Mouse (Mus musculus) MEL (cell line): ENCODE measurements around the gene Fnbp1. TPM values are rescaled to one million over a fixed set of nuclear protein-coding genes. Genes with fewer than 3 reads are reported as not detected.

ENCODE experiments used
- DNase-seq: peaks from one replicate; pipeline ENCODE4 v3.0.0; 2011; ENCODE audit warnings: low read depth, low spot score
- H3K27ac ChIP-seq: 2 replicates; pipeline ENCODE4 v1.5.1; 2012; ENCODE audit warnings: low read depth, mild to moderate bottlenecking, control low read depth, low read length, moderate library complexity; ENCODE audit not compliant: control insufficient read depth
- H3K27me3 ChIP-seq, 2 experiments: fragments of 150-350 bp in 1 of 2; sonication (generic) in 1 of 2; 2 replicates each; pipeline ENCODE4 v1.6.1; 2012; ENCODE audit warnings: low read length in 2 of 2, mild to moderate bottlenecking in 2 of 2, improper control_type of control experiment in 1 of 2, moderate library complexity in 1 of 2; ENCODE audit not compliant: insufficient read depth in 2 of 2, control insufficient read depth in 1 of 2
- H3K36me3 ChIP-seq, 2 experiments: 2 replicates each; pipeline ENCODE4 v1.6.1; 2012 to 2014; ENCODE audit warnings: low read length in 2 of 2, improper control_type of control experiment in 1 of 2, inconsistent platforms in 1 of 2, mild to moderate bottlenecking in 1 of 2; ENCODE audit not compliant: insufficient read depth in 2 of 2, control insufficient read depth in 1 of 2
- H3K4me1 ChIP-seq, 2 experiments: fragments of 150-350 bp in 1 of 2; sonication (generic) in 1 of 2; 2 replicates each; pipeline ENCODE4 v1.6.1; 2012; ENCODE audit warnings: low read length in 2 of 2, improper control_type of control experiment in 1 of 2, mild to moderate bottlenecking in 1 of 2; ENCODE audit not compliant: insufficient read depth in 2 of 2, control insufficient read depth in 1 of 2
- H3K4me3 ChIP-seq, 2 experiments: fragments of 150-350 bp in 1 of 2; sonication (generic) in 1 of 2; 2 replicates each; pipeline ENCODE4 v1.5.1; 2012; ENCODE audit warnings: low read depth in 2 of 2, low read length in 2 of 2, mild to moderate bottlenecking in 2 of 2, moderate library complexity in 2 of 2, control low read depth in 1 of 2, improper control_type of control experiment in 1 of 2; ENCODE audit not compliant: control insufficient read depth in 1 of 2, insufficient read depth in 1 of 2
- H3K79me2 ChIP-seq: 2 replicates; pipeline ENCODE4 v1.6.1; 2012; ENCODE audit warnings: mild to moderate bottlenecking, low read length, moderate library complexity; ENCODE audit not compliant: control insufficient read depth, poor library complexity, insufficient read depth
- H3K9ac ChIP-seq: 2 replicates; pipeline ENCODE4 v1.6.1; 2012; ENCODE audit warnings: low read depth, mild to moderate bottlenecking, control low read depth, low read length, moderate library complexity; ENCODE audit not compliant: control insufficient read depth, poor library complexity, severe bottlenecking
- H3K9me3 ChIP-seq: fragments of 150-350 bp; sonication (generic); replicated peaks from 2 replicates; pipeline ENCODE4 v1.6.1; 2012; ENCODE audit warnings: mild to moderate bottlenecking, low read length, improper control_type of control experiment, moderate library complexity; ENCODE audit not compliant: insufficient read depth
- BHLHE40 ChIP-seq: IDR thresholded peaks from 2 replicates; pipeline ENCODE4 v1.6.1; 2012; ENCODE audit warnings: low read depth, mild to moderate bottlenecking, inconsistent platforms, low read length, improper control_type of control experiment, borderline replicate concordance
- CTCF ChIP-seq, 3 experiments: IDR thresholded peaks in 2 of 3; conservative IDR thresholded peaks in 1 of 3; 2 replicates each; pipeline ENCODE4 v1.5.1; 2011 to 2012; ENCODE audit warnings: low read length in 3 of 3, low read depth in 2 of 3, mild to moderate bottlenecking in 2 of 3, improper control_type of control experiment in 1 of 3, inconsistent platforms in 1 of 3, mixed read lengths in 1 of 3, moderate library complexity in 1 of 3; ENCODE audit not compliant: control insufficient read depth in 1 of 3, insufficient read depth in 1 of 3, poor library complexity in 1 of 3, severe bottlenecking in 1 of 3
- E2F4 ChIP-seq: IDR thresholded peaks from 2 replicates; pipeline ENCODE4 v1.6.1; 2011; ENCODE audit warnings: low read depth, low read length, improper control_type of control experiment, borderline replicate concordance
- ELF1 ChIP-seq: IDR thresholded peaks from 2 replicates; pipeline ENCODE4 v1.6.1; 2014; ENCODE audit warnings: low read depth, mild to moderate bottlenecking, inconsistent platforms, low read length, improper control_type of control experiment, moderate library complexity
- EP300 ChIP-seq, 2 experiments: IDR thresholded peaks; 2 replicates each; pipeline ENCODE4 v1.6.1; 2011; ENCODE audit warnings: improper control_type of control experiment in 2 of 2, low read length in 2 of 2, low read depth in 1 of 2, mild to moderate bottlenecking in 1 of 2
- ETS1 ChIP-seq: IDR thresholded peaks from 2 replicates; pipeline ENCODE4 v1.6.1; 2012; ENCODE audit warnings: low read depth, mild to moderate bottlenecking, inconsistent platforms, low read length, improper control_type of control experiment, moderate library complexity
- GABPA ChIP-seq: IDR thresholded peaks from 2 replicates; pipeline ENCODE4 v1.6.1; 2012; ENCODE audit warnings: low read depth, mild to moderate bottlenecking, inconsistent platforms, low read length, improper control_type of control experiment, moderate library complexity
- GATA1 ChIP-seq: IDR thresholded peaks from 2 replicates; pipeline ENCODE4 v1.6.1; 2011; ENCODE audit warnings: low read depth, low read length, improper control_type of control experiment
- HCFC1 ChIP-seq: IDR thresholded peaks from 2 replicates; pipeline ENCODE4 v1.6.1; 2012; ENCODE audit warnings: low read depth, mild to moderate bottlenecking, inconsistent platforms, low read length, improper control_type of control experiment, moderate library complexity
- JUND ChIP-seq: IDR thresholded peaks from 2 replicates; pipeline ENCODE4 v1.6.1; 2011; ENCODE audit warnings: low read depth, mild to moderate bottlenecking, improper control_type of control experiment, low read length
- KAT2A ChIP-seq: conservative IDR thresholded peaks from 2 replicates; pipeline ENCODE4 v1.6.1; 2012; ENCODE audit warnings: low read depth, low read length, improper control_type of control experiment, inconsistent platforms
- MAFK ChIP-seq: IDR thresholded peaks from 2 replicates; pipeline ENCODE4 v1.6.1; 2011; ENCODE audit warnings: low read depth, mild to moderate bottlenecking, low read length, improper control_type of control experiment, borderline replicate concordance
- MAZ ChIP-seq: IDR thresholded peaks from 2 replicates; pipeline ENCODE4 v1.6.1; 2012; ENCODE audit warnings: low read depth, mild to moderate bottlenecking, inconsistent platforms, low read length, improper control_type of control experiment
- MEF2A ChIP-seq: IDR thresholded peaks from 2 replicates; pipeline ENCODE4 v1.6.1; 2014; ENCODE audit warnings: low read depth, mild to moderate bottlenecking, inconsistent platforms, low read length, improper control_type of control experiment; ENCODE audit not compliant: poor library complexity, insufficient replicate concordance, severe bottlenecking; ENCODE audit errors: extremely low read depth
- MYB ChIP-seq: IDR thresholded peaks from 2 replicates; pipeline ENCODE4 v1.6.1; 2011; ENCODE audit warnings: mild to moderate bottlenecking, low read depth, low read length, improper control_type of control experiment
- MYC ChIP-seq: IDR thresholded peaks from 2 replicates; pipeline ENCODE4 v1.6.1; 2011; ENCODE audit warnings: low read depth, mild to moderate bottlenecking, low read length, improper control_type of control experiment, moderate library complexity
- NELFE ChIP-seq: IDR thresholded peaks from 2 replicates; pipeline ENCODE4 v1.6.1; 2011; ENCODE audit warnings: low read depth, low read length, improper control_type of control experiment
- NRF1 ChIP-seq: IDR thresholded peaks from 2 replicates; pipeline ENCODE4 v1.6.1; 2014; ENCODE audit warnings: low read depth, mild to moderate bottlenecking, inconsistent platforms, low read length, improper control_type of control experiment, moderate library complexity; ENCODE audit not compliant: poor library complexity, insufficient read depth, severe bottlenecking
- POLR2A ChIP-seq, 2 experiments: IDR thresholded peaks; 2 replicates each; pipeline ENCODE4 v1.6.1; 2011 to 2012; ENCODE audit warnings: low read length in 2 of 2, mild to moderate bottlenecking in 2 of 2, control low read depth in 1 of 2, improper control_type of control experiment in 1 of 2, low read depth in 1 of 2, moderate library complexity in 1 of 2; ENCODE audit not compliant: control insufficient read depth in 1 of 2, insufficient read depth in 1 of 2, poor library complexity in 1 of 2
- POLR2AphosphoS2 ChIP-seq: IDR thresholded peaks from 2 replicates; pipeline ENCODE4 v1.6.1; 2011; ENCODE audit warnings: low read length, improper control_type of control experiment
- POLR2AphosphoS5 ChIP-seq: IDR thresholded peaks from 2 replicates; pipeline ENCODE4 v1.6.1; 2012; ENCODE audit warnings: low read depth, borderline replicate concordance, mild to moderate bottlenecking, inconsistent platforms, low read length, moderate library complexity, mixed read lengths
- RAD21 ChIP-seq: IDR thresholded peaks from 2 replicates; pipeline ENCODE4 v1.6.1; 2011; ENCODE audit warnings: mild to moderate bottlenecking, low read depth, low read length, improper control_type of control experiment
- RCOR1 ChIP-seq: IDR thresholded peaks from 2 replicates; pipeline ENCODE4 v1.6.1; 2012; ENCODE audit warnings: low read depth, mild to moderate bottlenecking, inconsistent platforms, low read length, improper control_type of control experiment
- SIN3A ChIP-seq: IDR thresholded peaks from 2 replicates; pipeline ENCODE4 v1.6.1; 2012; ENCODE audit warnings: low read length, improper control_type of control experiment, inconsistent platforms
- TAL1 ChIP-seq: IDR thresholded peaks from 2 replicates; pipeline ENCODE4 v1.6.1; 2012; ENCODE audit warnings: mild to moderate bottlenecking, inconsistent platforms, low read length, moderate library complexity, mixed read lengths
- TBP ChIP-seq: IDR thresholded peaks from 2 replicates; pipeline ENCODE4 v1.8.0; 2011; ENCODE audit warnings: low read depth, low read length, improper control_type of control experiment
- UBTF ChIP-seq: IDR thresholded peaks from 2 replicates; pipeline ENCODE4 v1.6.1; 2012; ENCODE audit warnings: low read depth, mild to moderate bottlenecking, inconsistent platforms, low read length, improper control_type of control experiment, moderate library complexity, borderline replicate concordance; ENCODE audit not compliant: insufficient read depth
- USF1 ChIP-seq: IDR thresholded peaks from 2 replicates; pipeline ENCODE4 v1.6.1; 2014; ENCODE audit warnings: low read depth, mild to moderate bottlenecking, inconsistent platforms, low read length, improper control_type of control experiment, moderate library complexity
- ZKSCAN1 ChIP-seq: IDR thresholded peaks from 2 replicates; pipeline ENCODE4 v1.6.1; 2012; ENCODE audit warnings: low read depth, mild to moderate bottlenecking, inconsistent platforms, low read length, improper control_type of control experiment, moderate library complexity
- ZMIZ1 ChIP-seq: IDR thresholded peaks from 2 replicates; pipeline ENCODE4 v1.6.1; 2012; ENCODE audit warnings: low read depth, mild to moderate bottlenecking, inconsistent platforms, low read length, improper control_type of control experiment, moderate library complexity
- ZNF384 ChIP-seq: IDR thresholded peaks from 2 replicates; pipeline ENCODE4 v1.6.1; 2012; ENCODE audit warnings: low read depth, mild to moderate bottlenecking, inconsistent platforms, low read length, improper control_type of control experiment
- polyA plus RNA-seq, 2 experiments: library from polyadenylated mRNA; stranded (reverse) in 1 of 2; unstranded in 1 of 2; fragments of >175 nt in 1 of 2; fragments of >200 nt in 1 of 2; gene quantifications; 2 replicates each; pipeline versions ENCODE4 v1.2.1 to v1.2.4; 2012; ENCODE audit warnings: low replicate concordance in 2 of 2, low read depth in 1 of 2; ENCODE audit not compliant: insufficient read length in 2 of 2, insufficient read depth in 1 of 2, missing spikeins in 1 of 2
- total RNA-seq: library from RNA; depleted of rRNA; stranded (reverse); fragments of 300-350 nt; gene quantifications from 2 replicates; pipeline ENCODE4 v1.2.3, GENCODE M21; 2012

Gene Fnbp1
- total and polyA plus RNA-seq, 3 experiments, result 3.4 to 17.5 TPM; not detected in 1

DNA sequence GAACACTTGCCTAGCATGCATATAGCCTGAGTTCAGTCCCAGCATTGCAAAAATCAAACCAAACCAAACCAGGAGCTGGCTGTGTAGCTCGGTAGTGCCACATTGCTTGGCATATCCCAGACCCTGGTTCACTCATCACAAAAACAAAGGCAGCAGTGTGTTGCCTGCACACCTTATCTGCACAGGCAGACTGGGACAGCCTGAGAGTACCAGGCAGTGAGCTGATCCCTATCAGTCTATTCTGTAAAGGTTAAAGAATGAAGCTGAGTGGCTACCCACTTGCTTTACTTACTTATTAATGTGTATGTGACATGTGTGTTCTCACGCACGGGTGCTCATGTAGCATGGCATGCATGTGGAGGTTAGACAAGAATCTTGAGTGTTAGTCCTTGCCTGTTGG is 15.0 kb upstream of the Fnbp1 start (continued):
- TF ChIP-seq NRF1, result no peak
- no peak for TF ChIP-seq MAFK
- no peak for TF ChIP-seq ELF1
- no peak for TF ChIP-seq MYB
- TF ChIP-seq UBTF, result no peak
- no peak for TF ChIP-seq RAD21
- TF ChIP-seq MYC, result no peak
- TF ChIP-seq ZMIZ1, result no peak
- peak; percentile 70 for TF ChIP-seq GATA1
- TF ChIP-seq ZNF384, result no peak
- TF ChIP-seq ZKSCAN1, result no peak
- no peak for TF ChIP-seq CTCF (IDR thresholded peaks at IDR 0.05 in 2 of 3, conservative IDR thresholded peaks at IDR 0.05 in 1 of 3; ENCODE audit: control insufficient read depth in 1 of 3, insufficient read depth in 1 of 3, low read depth in 2 of 3, low read length in 3 of 3, poor library complexity in 1 of 3, severe bottlenecking in 1 of 3)

DNA sequence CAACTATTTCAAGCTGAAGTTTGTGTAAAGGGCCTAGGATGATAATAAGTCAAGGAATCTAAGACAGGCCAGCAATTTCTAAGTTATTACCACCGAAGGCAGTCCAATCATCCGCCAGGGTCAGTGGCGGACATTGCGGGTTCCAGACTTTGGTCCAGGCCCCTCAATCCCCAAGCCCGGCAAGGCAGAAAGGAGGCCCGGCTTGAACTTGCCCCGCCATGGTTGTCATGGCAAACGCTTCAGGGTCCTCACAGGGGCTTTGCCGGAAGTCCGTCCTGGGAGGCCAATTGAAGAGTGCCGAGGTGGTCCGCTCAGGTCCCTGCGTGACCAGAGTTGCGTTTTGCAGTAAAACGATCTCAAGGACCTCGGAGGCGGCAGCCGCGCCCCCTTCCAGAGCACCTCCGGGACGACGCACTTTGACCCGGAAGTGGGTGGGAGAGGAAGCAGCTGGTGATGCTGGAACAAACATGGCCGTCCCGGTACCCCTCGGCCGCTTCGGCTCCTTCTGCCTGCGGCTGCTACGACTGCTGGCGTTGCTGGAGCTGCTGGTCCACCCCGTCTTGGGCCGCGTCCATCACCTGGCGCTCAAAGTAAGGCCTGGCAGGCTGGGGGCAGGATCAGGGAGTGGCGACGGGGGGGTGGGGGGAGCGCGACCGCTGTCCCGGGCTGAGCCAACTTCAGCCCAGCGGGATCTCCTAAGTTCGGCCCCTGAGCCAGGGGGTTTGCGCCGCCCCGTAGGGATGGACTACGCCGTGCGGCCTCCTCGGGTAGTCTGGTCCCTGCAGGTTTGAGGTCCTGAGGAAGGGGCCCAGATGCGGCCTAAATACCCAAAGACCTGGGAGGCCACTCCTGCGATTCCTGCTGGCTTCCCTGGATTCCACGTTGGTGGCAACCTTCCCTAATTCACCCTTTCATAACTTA is 10.3 kb upstream of the Fnbp1 start, which contains the start of gene Gpr107:
Gpr107 (plus strand) TSS at position 425 of the 921 bp plus-strand sequence.
- Histone ChIP-seq H3K27ac (0 out of 2 replicates have a peak within 1 kb of the TSS, but pooled peaks have one; percentile 12), H3K9ac (peak within 1 kb of the TSS; percentile 70), H3K36me3 (peaks cover 0 to 17% of the 10 kb centered on the region in 2 experiments; a peak in 2 of 4 replicates), H3K9me3 (no peaks in the 10 kb centered on the region), H3K27me3 (no peaks in the 10 kb centered on the region; a peak in 1 of 4 replicates), H3K79me2 (peaks cover 25% of the 10 kb centered on the region), H3K4me3 (peak within 1 kb of the TSS; percentile 78 to 96), H3K4me1 (peaks cover 3 to 19% of the 10 kb centered on the region in 2 experiments)
- DNase-seq, result peak; percentile 87
- no peak for TF ChIP-seq TAL1
- TF ChIP-seq ZNF384, result no peak
- 0 out of 2 replicates have a peak, but pooled peaks have one; percentile 12 for TF ChIP-seq NRF1
- TF ChIP-seq HCFC1, result peak; percentile 91
- peak; percentile 34; the same call in 1 of the 2 replicates for TF ChIP-seq POLR2AphosphoS2
- no peak for TF ChIP-seq ZMIZ1
- TF ChIP-seq POLR2A (IDR thresholded peaks at IDR 0.05; ENCODE audit: control insufficient read depth in 1 of 2, insufficient read depth in 1 of 2, low read depth in 1 of 2, low read length in 2 of 2, poor library complexity in 1 of 2), result peak; percentile 54 to 75; a peak in 3 of 4 replicates
- no peak for TF ChIP-seq MYB
- peak; percentile 71 for TF ChIP-seq NELFE
- TF ChIP-seq EP300 (IDR thresholded peaks at IDR 0.05; ENCODE audit: low read depth in 1 of 2, low read length in 2 of 2), result no peak
- no peak for TF ChIP-seq CTCF (IDR thresholded peaks at IDR 0.05 in 2 of 3, conservative IDR thresholded peaks at IDR 0.05 in 1 of 3; ENCODE audit: control insufficient read depth in 1 of 3, insufficient read depth in 1 of 3, low read depth in 2 of 3, low read length in 3 of 3, poor library complexity in 1 of 3, severe bottlenecking in 1 of 3)
- peak; percentile 82 for TF ChIP-seq ELF1
- no peak for TF ChIP-seq RCOR1
- TF ChIP-seq SIN3A, result peak; percentile 98
- no peak for TF ChIP-seq BHLHE40
- no peak for TF ChIP-seq ZKSCAN1
- no peak for TF ChIP-seq TBP
- no peak for TF ChIP-seq E2F4
- TF ChIP-seq POLR2AphosphoS5, result no peak
- no peak for TF ChIP-seq USF1
- TF ChIP-seq MEF2A, result no peak
- TF ChIP-seq UBTF, result no peak
- no peak; the same call in none of the 2 replicates for TF ChIP-seq MAZ
- TF ChIP-seq JUND, result no peak
- peak; percentile 75 for TF ChIP-seq KAT2A
- no peak for TF ChIP-seq RAD21
- no peak for TF ChIP-seq GABPA
- 0 out of 2 replicates have a peak, but pooled peaks have one; percentile 46 for TF ChIP-seq ETS1
